Mouse (Mus musculus): ENCODE data around the gene Dixdc1. TPM values are rescaled to one million over a fixed set of nuclear protein-coding genes. Genes with fewer than 3 reads are reported as not detected.

Gene Dixdc1
- total and polyA plus RNA-seq, 3 experiments: 0.27 TPM; not detected in 2

GRCm38 (mm10) chr9:50617794-50618330 is 121.5 kb downstream of the Dixdc1 start:
- ATAC-seq (ENCODE audit: extremely low read depth, insufficient number of reproducible peaks, low FRiP score, poor library complexity, severe bottlenecking) (no peak), DNase-seq (ENCODE audit: low spot score) (no peak)
- Histone ChIP-seq H3K27me3 (ENCODE audit: insufficient read depth, low read length) (no peaks in the 10 kb centered on the region), H3K9me3 (replicated peaks) (no peaks in the 10 kb centered on the region), H3K36me3 (replicated peaks) (peaks cover 29% of the 10 kb centered on the region), H3K4me1 (ENCODE audit: insufficient read depth, low read depth, low read length) (peaks cover 34% of the 10 kb centered on the region), H3K4me3 (ENCODE audit: low read depth, low read length) (peak overlapping the region; percentile 93)
- no peak for TF ChIP-seq GATA1 (IDR thresholded peaks at IDR 0.05; ENCODE audit: borderline replicate concordance, low read length)
- TF ChIP-seq TAL1 (conservative IDR thresholded peaks at IDR 0.05; ENCODE audit: low read depth, low read length): no peak
- TF ChIP-seq POLR2AphosphoS5 (IDR thresholded peaks at IDR 0.05; ENCODE audit: insufficient replicate concordance, low read depth, low read length): no peak
- no peak for TF ChIP-seq GATA2 (IDR thresholded peaks at IDR 0.05; ENCODE audit: borderline replicate concordance, low read depth, low read length)

DNA sequence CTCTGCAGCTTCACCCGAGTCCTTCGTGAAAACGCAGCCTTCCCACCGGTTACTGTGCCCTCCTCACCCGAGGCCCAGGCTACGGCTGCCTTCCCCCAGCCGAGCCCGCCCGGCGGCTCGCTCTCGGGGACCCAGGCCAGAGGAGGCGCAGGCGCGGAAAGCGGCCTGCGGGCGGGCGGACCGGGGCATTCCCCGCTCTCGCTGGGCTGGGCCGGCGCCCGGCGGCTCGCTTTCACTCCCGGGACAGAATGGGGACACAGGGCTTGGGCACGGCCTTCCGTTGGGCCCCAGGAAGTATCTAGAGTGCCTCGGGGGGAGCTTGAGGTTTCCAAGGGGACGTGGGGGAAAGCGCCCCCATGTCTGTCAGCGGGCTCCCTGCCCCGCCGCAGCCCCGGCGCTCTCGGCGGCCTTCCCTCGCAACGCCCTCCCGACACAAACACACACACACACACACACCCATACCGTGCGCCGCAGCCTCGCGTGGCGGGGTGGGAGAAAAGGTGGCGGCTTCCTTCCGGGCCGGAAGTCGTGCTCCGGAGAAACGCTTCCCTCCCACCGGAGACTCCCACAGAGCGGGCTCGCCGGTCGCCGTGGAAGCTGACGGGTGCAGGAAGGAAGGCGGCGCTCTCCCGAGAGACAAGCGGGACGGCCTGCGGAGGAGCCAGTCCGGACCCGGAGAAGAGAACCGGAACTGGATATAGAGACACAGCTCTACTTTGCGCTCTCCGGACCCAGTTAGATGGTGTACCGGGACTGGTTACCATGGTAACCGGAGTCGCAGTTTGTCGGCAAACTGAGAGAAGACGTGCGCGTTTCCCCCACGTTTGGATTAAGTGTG is 122.3 kb downstream of the Dixdc1 start, which contains the start of the genes Pih1d2 and Nkapd1:
TSS of gene Pih1d2 (plus strand) at position 556 of the 838 bp plus-strand sequence.
TSS of gene Nkapd1 (minus strand) at position 699 of the 838 bp plus-strand sequence.
- DNase-seq (ENCODE audit: low spot score): peak; percentile 69
- TF ChIP-seq GATA1 (IDR thresholded peaks at IDR 0.05; ENCODE audit: borderline replicate concordance, low read length) (no peak), POLR2AphosphoS5 (IDR thresholded peaks at IDR 0.05; ENCODE audit: insufficient replicate concordance, low read depth, low read length) (no peak)
- peak; percentile 64 for ATAC-seq (ENCODE audit: extremely low read depth, insufficient number of reproducible peaks, low FRiP score, poor library complexity, severe bottlenecking)

GRCm38 (mm10) chr9:50616161-50616560 is 123.2 kb downstream of the Dixdc1 start:
- Histone ChIP-seq H3K4me1 (ENCODE audit: insufficient read depth, low read depth, low read length) (peaks cover 35% of the 10 kb centered on the region), H3K27me3 (ENCODE audit: insufficient read depth, low read length) (no peaks in the 10 kb centered on the region), H3K36me3 (replicated peaks) (peaks cover 41% of the 10 kb centered on the region), H3K9me3 (replicated peaks) (no peaks in the 10 kb centered on the region), H3K4me3 (ENCODE audit: low read depth, low read length) (peak overlapping the region; percentile 93)
- TF ChIP-seq CTCF (IDR thresholded peaks at IDR 0.05; ENCODE audit: low read depth, low read length): no peak
- TF ChIP-seq GATA2 (IDR thresholded peaks at IDR 0.05; ENCODE audit: borderline replicate concordance, low read depth, low read length): no peak
- no peak for TF ChIP-seq TAL1 (conservative IDR thresholded peaks at IDR 0.05; ENCODE audit: low read depth, low read length)
- no peak for TF ChIP-seq GATA1 (IDR thresholded peaks at IDR 0.05; ENCODE audit: borderline replicate concordance, low read length)
- no peak for TF ChIP-seq POLR2AphosphoS5 (IDR thresholded peaks at IDR 0.05; ENCODE audit: insufficient replicate concordance, low read depth, low read length)
- no peak for DNase-seq (ENCODE audit: low spot score)
- no peak for ATAC-seq (ENCODE audit: extremely low read depth, insufficient number of reproducible peaks, low FRiP score, poor library complexity, severe bottlenecking)

More for the DNA sequence above, 122.3 kb downstream of the Dixdc1 start, which contains the start of the genes Pih1d2 and Nkapd1:
- H3K4me3 ChIP-seq (ENCODE audit: low read depth, low read length): peak within 1 kb of the TSS; percentile 93
- no peaks in the 10 kb centered on the region for H3K27me3 ChIP-seq (ENCODE audit: insufficient read depth, low read length)
- H3K36me3 ChIP-seq (replicated peaks): peaks cover 36% of the 10 kb centered on the region
- H3K9me3 ChIP-seq (replicated peaks): no peaks in the 10 kb centered on the region
- H3K4me1 ChIP-seq (ENCODE audit: insufficient read depth, low read depth, low read length): peaks cover 35% of the 10 kb centered on the region

Other genes starting within 250 kb of the Dixdc1 start
- gene Plet1, start 245.0 kb downstream of the Dixdc1 start, total RNA-seq (2014; fragmentation: Nextera tagmentation): not detected in 2 replicates
- 0.17 TPM in 1 of 2 replicates, not detected in the other for gene Plet1, start 245.0 kb downstream of the Dixdc1 start, total RNA-seq (2017)
- 0.08 TPM in 1 of 2 replicates, not detected in the other for gene Plet1, start 245.0 kb downstream of the Dixdc1 start, polyA plus RNA-seq (2012)
- gene Pts, start 210.8 kb downstream of the Dixdc1 start, total RNA-seq (2014; fragmentation: Nextera tagmentation): 43.9 and 48.2 TPM in 2 replicates
- gene Pts, start 210.8 kb downstream of the Dixdc1 start, total RNA-seq (2017): 52.3 and 59.4 TPM in 2 replicates
- 7.1 and 14.6 TPM in 2 replicates for gene Pts, start 210.8 kb downstream of the Dixdc1 start, polyA plus RNA-seq (2012)
- gene Il18, start 184.7 kb downstream of the Dixdc1 start, total RNA-seq (2014; fragmentation: Nextera tagmentation): not detected in 2 replicates
- not detected in 2 replicates for gene Il18, start 184.7 kb downstream of the Dixdc1 start, total RNA-seq (2017)
- gene Il18, start 184.7 kb downstream of the Dixdc1 start, polyA plus RNA-seq (2012): not detected in 2 replicates
- 0.34 TPM in 1 of 2 replicates, not detected in the other for gene Bco2, start 184.3 kb downstream of the Dixdc1 start, total RNA-seq (2014; fragmentation: Nextera tagmentation)
- 0.11 TPM in 1 of 2 replicates, not detected in the other for gene Bco2, start 184.3 kb downstream of the Dixdc1 start, total RNA-seq (2017)
- not detected in 2 replicates for gene Bco2, start 184.3 kb downstream of the Dixdc1 start, polyA plus RNA-seq (2012)
- gene Tex12, start 178.2 kb downstream of the Dixdc1 start, total RNA-seq (2014; fragmentation: Nextera tagmentation): not detected in 2 replicates
- not detected in 2 replicates for gene Tex12, start 178.2 kb downstream of the Dixdc1 start, total RNA-seq (2017)
- not detected in 2 replicates for gene Tex12, start 178.2 kb downstream of the Dixdc1 start, polyA plus RNA-seq (2012)
- gene Sdhd, start 135.7 kb downstream of the Dixdc1 start, total RNA-seq (2014; fragmentation: Nextera tagmentation): 103 and 109 TPM in 2 replicates
- 267 and 296 TPM in 2 replicates for gene Sdhd, start 135.7 kb downstream of the Dixdc1 start, total RNA-seq (2017)
- 32.3 and 45.2 TPM in 2 replicates for gene Sdhd, start 135.7 kb downstream of the Dixdc1 start, polyA plus RNA-seq (2012)
- 88.9 and 111 TPM in 2 replicates for gene Timm8b, start 135.6 kb downstream of the Dixdc1 start, total RNA-seq (2014; fragmentation: Nextera tagmentation)
- 353 and 447 TPM in 2 replicates for gene Timm8b, start 135.6 kb downstream of the Dixdc1 start, total RNA-seq (2017)
- gene Timm8b, start 135.6 kb downstream of the Dixdc1 start, polyA plus RNA-seq (2012): 11.1 and 14.8 TPM in 2 replicates
- gene Pih1d2, start 122.2 kb downstream of the Dixdc1 start, total RNA-seq (2014; fragmentation: Nextera tagmentation): 3.6 and 3.7 TPM in 2 replicates
- gene Pih1d2, start 122.2 kb downstream of the Dixdc1 start, total RNA-seq (2017): 2.5 and 6.5 TPM in 2 replicates
- gene Pih1d2, start 122.2 kb downstream of the Dixdc1 start, polyA plus RNA-seq (2012): 0.39 and 0.41 TPM in 2 replicates
- gene Nkapd1, start 122.1 kb downstream of the Dixdc1 start, total RNA-seq (2014; fragmentation: Nextera tagmentation): 45.5 and 49.7 TPM in 2 replicates
- gene Nkapd1, start 122.1 kb downstream of the Dixdc1 start, total RNA-seq (2017): 24.6 and 31.0 TPM in 2 replicates
- gene Nkapd1, start 122.1 kb downstream of the Dixdc1 start, polyA plus RNA-seq (2012): 8.0 and 9.7 TPM in 2 replicates
- gene Dlat, start 79.7 kb downstream of the Dixdc1 start, total RNA-seq (2014; fragmentation: Nextera tagmentation): 60.6 and 61.3 TPM in 2 replicates
- gene Dlat, start 79.7 kb downstream of the Dixdc1 start, total RNA-seq (2017): 55.2 and 60.0 TPM in 2 replicates
- 36.1 and 47.2 TPM in 2 replicates for gene Dlat, start 79.7 kb downstream of the Dixdc1 start, polyA plus RNA-seq (2012)
- not detected in 2 replicates for gene 2310030G06Rik, start 7.0 kb upstream of the Dixdc1 start, total RNA-seq (2014; fragmentation: Nextera tagmentation)
- 0.58 and 1.1 TPM in 2 replicates for gene 2310030G06Rik, start 7.0 kb upstream of the Dixdc1 start, total RNA-seq (2017)
- gene 2310030G06Rik, start 7.0 kb upstream of the Dixdc1 start, polyA plus RNA-seq (2012): not detected in 2 replicates
- not detected in 2 replicates for gene Cryab, start 11.8 kb upstream of the Dixdc1 start, total RNA-seq (2014; fragmentation: Nextera tagmentation)
- 0.11 TPM in 1 of 2 replicates, not detected in the other for gene Cryab, start 11.8 kb upstream of the Dixdc1 start, total RNA-seq (2017)
- not detected in 2 replicates for gene Cryab, start 11.8 kb upstream of the Dixdc1 start, polyA plus RNA-seq (2012)
- gene Hspb2, start 12.8 kb upstream of the Dixdc1 start, total RNA-seq (2014; fragmentation: Nextera tagmentation): not detected in 2 replicates
- not detected in 2 replicates for gene Hspb2, start 12.8 kb upstream of the Dixdc1 start, total RNA-seq (2017)
- not detected in 2 replicates for gene Hspb2, start 12.8 kb upstream of the Dixdc1 start, polyA plus RNA-seq (2012)
- gene Fdxacb1, start 28.7 kb upstream of the Dixdc1 start, total RNA-seq (2014; fragmentation: Nextera tagmentation): 6.4 and 13.3 TPM in 2 replicates
- gene Fdxacb1, start 28.7 kb upstream of the Dixdc1 start, total RNA-seq (2017): 9.1 and 9.2 TPM in 2 replicates
- gene Fdxacb1, start 28.7 kb upstream of the Dixdc1 start, polyA plus RNA-seq (2012): 1.0 and 1.7 TPM in 2 replicates
- 29.3 and 35.3 TPM in 2 replicates for gene Alg9, start 35.5 kb upstream of the Dixdc1 start, total RNA-seq (2014; fragmentation: Nextera tagmentation)
- 20.6 and 21.9 TPM in 2 replicates for gene Alg9, start 35.5 kb upstream of the Dixdc1 start, total RNA-seq (2017)
- 14.8 and 18.0 TPM in 2 replicates for gene Alg9, start 35.5 kb upstream of the Dixdc1 start, polyA plus RNA-seq (2012)
- 59.2 and 70.6 TPM in 2 replicates for gene 1110032A03Rik, start 36.0 kb upstream of the Dixdc1 start, total RNA-seq (2014; fragmentation: Nextera tagmentation)
- gene 1110032A03Rik, start 36.0 kb upstream of the Dixdc1 start, total RNA-seq (2017): 23.1 and 23.5 TPM in 2 replicates
- gene 1110032A03Rik, start 36.0 kb upstream of the Dixdc1 start, polyA plus RNA-seq (2012): 1.2 and 2.0 TPM in 2 replicates
- 57.7 and 68.7 TPM in 2 replicates for gene Ppp2r1b, start 105.8 kb upstream of the Dixdc1 start, total RNA-seq (2014; fragmentation: Nextera tagmentation)
- gene Ppp2r1b, start 105.8 kb upstream of the Dixdc1 start, total RNA-seq (2017): 82.9 and 93.0 TPM in 2 replicates
- gene Ppp2r1b, start 105.8 kb upstream of the Dixdc1 start, polyA plus RNA-seq (2012): 18.9 and 21.3 TPM in 2 replicates

Measured in G1E (cell line).